Comparison of ENCODE assay signal across 10 mouse cellular contexts in genomic region chr10:40737274-40738112, GRCm38 (mm10). TPM values are rescaled to one million over a fixed set of nuclear protein-coding genes. Genes with fewer than 3 reads are reported as not detected.
DNase-seq lines count a peak whose midpoint lies in the region; ATAC-seq and TF ChIP-seq lines count a peak whose summit lies in the region.
"Had no signal": no experiment of that assay in that cellular context is flagged by ENCODE, and none has a peak within 500 bp of the region (broad histone marks: within the 10 kb centered on the region; RNA-seq: fewer than 3 reads in every experiment).

No protein-coding gene starts in this region.

- 49% methylated on average over 22 of the region's 22 CpGs for WGBS in kidney, embryonic 15.5 days
- 79% methylated on average over 22 of the region's 22 CpGs for WGBS in forebrain, embryonic 14.5 days
- 74% methylated on average over 22 of the region's 22 CpGs for WGBS in midbrain, embryonic 12.5 days
- 71% methylated on average over 22 of the region's 22 CpGs for WGBS in lung, adult 2 months

- H3K4me3 ChIP-seq in kidney, embryonic 15.5 days (replicated peaks): no peak overlapping the region
- H3K4me3 ChIP-seq in forebrain, embryonic 14.5 days (ENCODE audit: low read depth, low read length): no peak overlapping the region
- H3K4me3 ChIP-seq in midbrain, embryonic 12.5 days: no peak overlapping the region
- H3K4me3 ChIP-seq in lung, adult 2 months (replicated peaks; ENCODE audit: extremely low read depth, low read depth, low read length): no peak overlapping the region

- no peaks in the 10 kb centered on the region for H3K9me3 ChIP-seq in kidney, embryonic 15.5 days (replicated peaks)
- H3K9me3 ChIP-seq in forebrain, embryonic 14.5 days (replicated peaks; ENCODE audit: control insufficient read depth, low read length): no peaks in the 10 kb centered on the region
- H3K9me3 ChIP-seq in midbrain, embryonic 12.5 days: no peaks in the 10 kb centered on the region

- H3K27ac ChIP-seq in kidney, embryonic 15.5 days: no peak overlapping the region
- H3K27ac ChIP-seq in forebrain, embryonic 14.5 days (ENCODE audit: low read depth, low read length): no peak overlapping the region
- peak overlapping the region; percentile 52; the same call in 1 of the 2 replicates for H3K27ac ChIP-seq in midbrain, embryonic 12.5 days (replicated peaks)

- H3K36me3 ChIP-seq in kidney, embryonic 15.5 days: no peaks in the 10 kb centered on the region
- no peaks in the 10 kb centered on the region for H3K36me3 ChIP-seq in forebrain, embryonic 14.5 days (ENCODE audit: control insufficient read depth, insufficient read depth, low read length)
- H3K36me3 ChIP-seq in midbrain, embryonic 12.5 days: no peaks in the 10 kb centered on the region

- no peak for ATAC-seq in kidney, embryonic 15.5 days (replicated peaks; ENCODE audit: low FRiP score)
- ATAC-seq in forebrain, embryonic 14.5 days: peak; percentile 60; the same call in 1 of the 2 replicates
- ATAC-seq in midbrain, embryonic 12.5 days (ENCODE audit: low FRiP score, low read depth): peak; percentile 71
- ATAC-seq: Patski had no signal

- H3K9ac ChIP-seq in kidney, embryonic 15.5 days: no peak overlapping the region
- no peak overlapping the region for H3K9ac ChIP-seq in forebrain, embryonic 14.5 days (ENCODE audit: low read length)
- no peak overlapping the region for H3K9ac ChIP-seq in midbrain, embryonic 12.5 days (replicated peaks)

- 0 out of 2 replicates have a peak, but pooled peaks cover 3% of the 10 kb centered on the region for H3K4me1 ChIP-seq in kidney, embryonic 15.5 days
- no peaks in the 10 kb centered on the region for H3K4me1 ChIP-seq in forebrain, embryonic 14.5 days (ENCODE audit: control insufficient read depth, insufficient read depth, low read length)
- no peaks in the 10 kb centered on the region; the same call in 1 of the 2 replicates for H3K4me1 ChIP-seq in midbrain, embryonic 12.5 days
- H3K4me1 ChIP-seq in lung, adult 2 months (ENCODE audit: control insufficient read depth, insufficient read depth, low read length): no peaks in the 10 kb centered on the region

- H3K4me2 ChIP-seq in kidney, embryonic 15.5 days: peak overlapping the region; percentile 34
- H3K4me2 ChIP-seq in forebrain, embryonic 14.5 days (ENCODE audit: low read length): no peak overlapping the region
- 0 out of 2 replicates have a peak overlapping the region, but pooled peaks have one; percentile 22 for H3K4me2 ChIP-seq in midbrain, embryonic 12.5 days (replicated peaks)

- no peak for DNase-seq in kidney, postnatal 4 days
- peak; percentile 36 for DNase-seq in forebrain, embryonic 14.5 days (ENCODE audit: low spot score)
- peak; percentile 14 for DNase-seq in heart, postnatal 4 days
- DNase-seq in thymus, adult 18-20 months: no peak
- DNase-seq in lung, adult 2 months: no peak
- DNase-seq in frontal cortex, postnatal 10 days (ENCODE audit: low spot score in 2 of 2): no peak
- DNase-seq: lung, postnatal 4 days had no signal

- TF ChIP-seq CTCF in lung, adult 2 months (IDR thresholded peaks at IDR 0.05; ENCODE audit: insufficient read depth, low read length): no peak

- TF ChIP-seq POLR2A in lung, adult 2 months (IDR thresholded peaks at IDR 0.05; ENCODE audit: borderline replicate concordance, extremely low read depth, low read depth, low read length): no peak

- no peaks in the 10 kb centered on the region for H3K27me3 ChIP-seq in kidney, embryonic 15.5 days
- H3K27me3 ChIP-seq in forebrain, embryonic 14.5 days (replicated peaks; ENCODE audit: control insufficient read depth, insufficient read depth, low read length): no peaks in the 10 kb centered on the region
- H3K27me3 ChIP-seq in midbrain, embryonic 12.5 days: no peaks in the 10 kb centered on the region

RNA-seq across cellular contexts. Expression of gene Mettl24, which starts 54.4 kb away (rescaled TPM):
- 2.4 and 2.9 TPM in 2 replicates for polyA plus RNA-seq in kidney, embryonic 15.5 days (2015; fragmentation: Nextera tagmentation; extraction: Ambion mirVana)
- polyA plus RNA-seq in forebrain, embryonic 14.5 days (2014; fragmentation: Nextera tagmentation; extraction: Ambion mirVana): 0.23 and 0.29 TPM in 2 replicates
- total RNA-seq in heart, postnatal 4 days (2021): 1 to 10 TPM; 2.2 to 2.6 TPM
- 0.91 and 1.0 TPM in 2 replicates for polyA plus RNA-seq in midbrain, embryonic 12.5 days (2016; fragmentation: Nextera tagmentation; extraction: Ambion mirVana)
- polyA plus RNA-seq in lung, adult 2 months (2012; rRNA removed): 16.9 and 18.2 TPM in 2 replicates
- polyA plus RNA-seq: Patski had no signal

Comparison
In these comparisons a context has a peak if more than half of its experiments do, and no peak if none do; other contexts are left out.
1. DNase-seq: peak in forebrain, embryonic 14.5 days (single experiment) and heart, postnatal 4 days (single experiment); none in kidney, postnatal 4 days (0 of 2), thymus, adult 18-20 months (0 of 2), lung, adult 2 months (single experiment) and frontal cortex, postnatal 10 days (0 of 2).